Mouse (Mus musculus) midbrain, embryonic 16.5 days (tissue): ENCODE measurements around the gene Cntln. TPM values are rescaled to one million over a fixed set of nuclear protein-coding genes. Genes with fewer than 3 reads are reported as not detected.

Experiments
- ATAC-seq: fragments of 200-750 bp; cut with Nextera tagmentation; 2 replicates; pipeline ENCODE4 v1.8.0; 2017; ENCODE audit warnings: moderate TSS enrichment
- H3K27ac ChIP-seq: fragments of 300-500 bp; sonication (generic); 2 replicates; pipeline ENCODE4 v1.5.1; 2014; ENCODE audit warnings: mild to moderate bottlenecking, low read length, mixed read lengths
- H3K27me3 ChIP-seq: fragments of 300-500 bp; sonication (generic); 2 replicates; pipeline ENCODE4 v1.6.1; 2014; ENCODE audit warnings: low read depth, low read length, mixed read lengths; ENCODE audit not compliant: control insufficient read depth, insufficient read depth
- H3K36me3 ChIP-seq: fragments of 300-500 bp; sonication (generic); 2 replicates; pipeline ENCODE4 v1.6.1; 2014; ENCODE audit warnings: mild to moderate bottlenecking, low read length, moderate library complexity, mixed read lengths; ENCODE audit not compliant: control insufficient read depth, insufficient read depth
- H3K4me1 ChIP-seq: fragments of 300-500 bp; sonication (generic); 2 replicates; pipeline ENCODE4 v1.6.1; 2014; ENCODE audit warnings: mild to moderate bottlenecking, low read length, mixed read lengths; ENCODE audit not compliant: control insufficient read depth, insufficient read depth
- H3K4me2 ChIP-seq: fragments of 300-500 bp; sonication (generic); 2 replicates; pipeline ENCODE4 v1.6.1; 2014; ENCODE audit warnings: mild to moderate bottlenecking, low read length, mixed read lengths
- H3K4me3 ChIP-seq: fragments of 300-500 bp; sonication (generic); 2 replicates; pipeline ENCODE4 v1.5.1; 2014; ENCODE audit warnings: low read depth, mild to moderate bottlenecking, low read length, moderate library complexity, mixed read lengths
- H3K9ac ChIP-seq: fragments of 300-500 bp; sonication (generic); 2 replicates; pipeline ENCODE4 v1.6.1; 2014; ENCODE audit warnings: low read depth, low read length, mixed read lengths
- H3K9me3 ChIP-seq: fragments of 300-500 bp; sonication (generic); replicated peaks from 2 replicates; pipeline ENCODE4 v1.6.1; 2014; ENCODE audit warnings: mild to moderate bottlenecking, low read length, mixed read lengths; ENCODE audit not compliant: control insufficient read depth, poor library complexity, severe bottlenecking
- WGBS: fragments of 180-500 bp; shearing (Covaris S2); extraction: QIAGEN DNeasy Blood & Tissue Kit; methylation state at CpG from one replicate; pipeline ENCODE4 v1.1.7; 2014; 5-methylcytosine and 5-hydroxymethylcytosine counted together
- polyA plus RNA-seq: library from polyadenylated mRNA; unstranded; fragments of >200 nt; fragmentation: Nextera tagmentation; extraction: Ambion mirVana; gene quantifications from 2 replicates; pipeline ENCODE4 v1.2.1, GENCODE M21; 2015

The Cntln gene
- polyA plus RNA-seq, 1 experiment from 2014 or later = 4.6 TPM

DNA sequence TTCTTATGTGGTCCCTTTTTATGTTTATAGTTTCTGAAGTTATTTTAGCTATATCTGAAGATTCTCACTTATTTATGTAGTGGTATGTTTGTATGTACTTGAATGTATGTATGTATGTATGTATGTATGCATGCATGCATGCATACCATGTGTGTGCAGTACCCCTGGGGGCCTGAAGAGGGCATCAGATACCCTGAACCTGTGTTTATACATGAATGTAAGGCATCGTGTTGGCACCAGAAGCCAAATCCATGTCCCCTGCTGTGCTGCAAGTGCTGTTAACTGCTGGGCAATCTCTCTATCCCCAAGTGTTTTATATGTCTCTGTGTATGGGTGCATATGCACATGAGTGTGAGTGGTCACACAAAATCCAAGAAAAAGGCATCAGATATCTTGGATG lies 34.3 kb downstream of the Cntln start:
- Histone ChIP-seq H3K4me2 (no peak overlapping the region), H3K36me3 (no peaks in the 10 kb centered on the region), H3K27ac (no peak overlapping the region), H3K4me3 (no peak overlapping the region), H3K4me1 (no peaks in the 10 kb centered on the region), H3K9me3 (no peaks in the 10 kb centered on the region), H3K9ac (no peak overlapping the region), H3K27me3 (no peaks in the 10 kb centered on the region)
- no peak for ATAC-seq
- WGBS = 85% methylated on average over 1 of the region's 1 CpGs

DNA sequence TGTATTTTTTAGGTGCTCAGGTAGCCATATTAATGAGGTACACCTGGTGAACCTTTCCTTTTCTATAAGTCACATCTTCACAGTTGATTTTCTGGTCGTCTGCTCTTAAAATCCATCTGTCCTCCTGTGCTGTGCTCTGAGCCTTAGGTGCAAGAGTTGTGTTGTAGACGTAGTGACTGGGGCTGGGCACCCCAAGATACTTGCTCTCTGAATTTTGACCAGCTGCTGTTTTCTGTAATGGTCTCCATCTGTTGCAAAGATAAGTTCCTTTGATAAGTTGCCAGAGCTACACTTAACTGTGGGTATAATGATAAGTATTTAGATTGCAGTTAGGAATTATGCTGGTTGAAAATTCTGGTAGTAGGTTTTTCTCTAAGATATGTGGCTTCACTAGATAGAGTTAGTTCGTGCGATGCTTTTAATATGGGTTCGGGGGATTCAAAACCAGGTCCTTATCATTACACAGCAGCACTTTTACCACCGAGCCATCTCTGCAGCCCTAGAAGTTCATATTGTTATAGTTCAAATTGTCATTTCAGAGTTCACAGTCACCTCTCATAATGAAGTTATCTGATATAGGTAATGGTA lies 50.3 kb downstream of the Cntln start:
- 95% methylated on average over 6 of the region's 6 CpGs for WGBS
- H3K9ac ChIP-seq = no peak overlapping the region

DNA sequence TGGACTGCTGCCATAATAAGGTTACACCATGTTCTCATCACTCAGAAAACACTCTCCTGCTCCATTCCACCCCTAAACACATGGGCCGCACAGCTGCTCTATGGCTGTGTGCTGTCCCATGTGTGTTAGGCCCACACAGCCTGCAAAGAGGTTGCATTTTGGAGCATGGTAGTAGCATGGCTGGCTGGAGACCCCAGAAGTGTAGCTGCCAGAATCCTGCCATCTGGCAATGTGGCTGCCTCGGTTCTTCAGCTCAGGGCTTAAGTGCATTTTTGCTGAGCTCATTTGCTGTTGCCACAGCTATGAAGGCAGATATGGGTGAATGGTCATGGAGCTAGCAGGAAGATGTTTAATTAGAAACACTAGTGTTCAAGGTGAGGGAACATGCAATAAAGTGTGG lies 58.0 kb downstream of the Cntln start:
- 55% methylated on average over 2 of the region's 2 CpGs for WGBS
- no peak overlapping the region for H3K4me3 ChIP-seq
- H3K27ac ChIP-seq = no peak overlapping the region
- no peak overlapping the region for H3K4me2 ChIP-seq
- no peaks in the 10 kb centered on the region for H3K36me3 ChIP-seq
- peaks cover 3% of the 10 kb centered on the region; the same call in 1 of the 2 replicates for H3K4me1 ChIP-seq
- no peak; the same call in 1 of the 2 replicates for ATAC-seq
- no peak overlapping the region for H3K9ac ChIP-seq
- no peaks in the 10 kb centered on the region for H3K9me3 ChIP-seq
- no peaks in the 10 kb centered on the region for H3K27me3 ChIP-seq

More for the DNA sequence above, 50.3 kb downstream of the Cntln start:
- Histone ChIP-seq H3K4me2 (no peak overlapping the region), H3K4me3 (no peak overlapping the region), H3K27ac (no peak overlapping the region), H3K9me3 (peaks cover 5% of the 10 kb centered on the region; the same call in 1 of the 2 replicates), H3K4me1 (no peaks in the 10 kb centered on the region), H3K27me3 (no peaks in the 10 kb centered on the region), H3K36me3 (no peaks in the 10 kb centered on the region)
- no peak for ATAC-seq

DNA sequence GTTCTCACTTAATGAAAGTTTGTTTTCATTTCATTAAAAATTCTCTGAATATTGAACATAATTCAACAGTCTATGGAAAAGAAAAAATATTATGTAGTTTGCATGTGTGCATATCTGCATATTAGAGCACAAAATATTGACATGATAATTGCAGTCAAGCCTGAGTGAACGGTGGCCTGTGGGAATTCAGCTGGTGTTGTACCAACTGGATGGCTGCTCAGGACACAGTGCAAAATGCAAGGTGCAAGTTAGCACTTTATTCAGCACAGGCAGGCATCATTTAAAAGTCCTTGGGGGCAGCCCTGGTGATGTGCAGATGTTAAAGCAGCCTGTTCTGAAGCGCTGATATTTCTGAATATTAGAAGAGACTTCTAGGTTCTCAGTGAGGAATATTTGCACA lies 58.5 kb downstream of the Cntln start:
- WGBS = 46% methylated on average over 2 of the region's 2 CpGs
- Histone ChIP-seq H3K9me3 (no peaks in the 10 kb centered on the region), H3K9ac (no peak overlapping the region), H3K4me3 (no peak overlapping the region), H3K4me2 (no peak overlapping the region), H3K27me3 (no peaks in the 10 kb centered on the region), H3K4me1 (peaks cover 3% of the 10 kb centered on the region; the same call in 1 of the 2 replicates), H3K27ac (no peak overlapping the region), H3K36me3 (no peaks in the 10 kb centered on the region)
- no peak for ATAC-seq

DNA sequence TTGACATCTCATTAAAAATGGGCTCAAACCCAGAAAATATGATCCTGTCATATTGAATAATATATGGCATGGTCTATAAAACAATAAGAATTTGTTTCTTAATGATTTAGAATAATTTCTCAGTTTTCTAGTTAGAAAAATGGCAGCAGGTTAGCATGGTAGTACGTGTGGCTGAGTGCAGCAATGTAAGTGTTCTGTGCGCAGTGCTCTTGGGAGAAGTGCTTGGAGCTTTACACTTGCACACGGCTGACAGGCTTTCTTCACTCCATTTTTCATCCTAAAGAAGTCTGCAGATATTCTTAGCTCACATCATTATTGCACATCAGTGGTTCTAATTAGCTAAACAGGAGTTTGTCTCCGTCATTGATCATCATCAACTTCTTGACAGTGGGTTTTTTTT lies 60.0 kb downstream of the Cntln start:
- no peak for ATAC-seq
- Histone ChIP-seq H3K9ac (no peak overlapping the region), H3K27ac (no peak overlapping the region), H3K4me1 (peaks cover 3% of the 10 kb centered on the region; the same call in 1 of the 2 replicates), H3K4me3 (no peak overlapping the region), H3K4me2 (no peak overlapping the region), H3K36me3 (no peaks in the 10 kb centered on the region), H3K27me3 (no peaks in the 10 kb centered on the region), H3K9me3 (no peaks in the 10 kb centered on the region)
- WGBS = 76% methylated on average over 4 of the region's 4 CpGs

DNA sequence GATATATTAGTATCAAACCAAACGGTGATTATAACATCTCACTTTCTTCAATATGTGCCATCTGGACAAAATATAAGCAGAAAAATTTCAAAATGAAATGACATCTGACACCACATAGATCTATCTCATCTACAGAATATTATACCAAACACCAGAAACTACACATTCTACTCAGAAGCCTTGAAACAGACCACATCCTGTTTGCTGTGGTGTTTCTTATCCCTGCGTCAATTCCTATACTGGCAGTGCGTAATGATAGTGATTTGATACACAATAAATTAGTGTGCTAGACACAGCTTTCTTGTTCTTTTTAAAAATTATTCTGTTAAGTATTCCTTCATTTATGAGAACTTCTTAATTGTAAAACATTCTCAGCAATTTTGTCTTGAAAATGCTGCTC lies 62.3 kb downstream of the Cntln start:
- H3K9ac ChIP-seq = no peak overlapping the region
- 96% methylated on average over 3 of the region's 3 CpGs for WGBS

DNA sequence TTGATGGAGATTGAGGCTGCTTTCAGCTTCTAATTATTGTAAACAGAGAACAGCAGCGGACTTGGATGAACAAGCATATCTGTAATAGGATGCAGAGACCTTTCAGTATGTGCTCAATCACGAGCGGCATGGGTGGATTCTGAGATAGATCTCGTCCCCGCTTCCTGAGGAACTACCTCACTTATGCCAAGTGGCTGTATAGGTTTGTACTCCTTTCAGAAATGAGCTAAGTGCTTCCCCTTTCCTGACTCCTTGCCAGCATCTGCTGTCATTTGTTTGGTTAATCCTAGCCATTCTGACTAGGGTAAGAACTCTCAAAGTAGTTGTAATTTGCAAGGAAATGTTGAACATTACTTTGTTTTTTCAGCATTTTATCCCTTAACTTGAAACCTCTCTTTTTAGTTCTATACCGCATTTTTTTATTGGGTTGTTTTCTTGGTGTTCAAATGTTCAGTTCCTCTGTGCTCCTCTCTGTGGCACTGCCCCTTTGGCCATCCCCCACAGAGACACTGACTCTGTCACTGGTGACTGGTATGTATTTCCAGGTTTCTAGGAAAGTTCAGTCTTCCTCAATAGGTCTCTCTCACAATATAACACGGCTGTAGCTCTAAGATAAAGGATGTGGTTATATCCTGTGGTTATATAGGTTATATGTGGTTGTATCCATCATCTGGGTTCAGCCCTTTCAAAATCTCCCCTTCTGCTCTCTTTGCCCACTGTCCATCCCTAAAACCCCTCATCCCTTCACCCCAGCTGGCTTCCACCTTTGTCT lies 93.0 kb downstream of the Cntln start:
- Histone ChIP-seq H3K4me2 (no peak overlapping the region), H3K9ac (no peak overlapping the region), H3K4me3 (no peak overlapping the region), H3K27me3 (no peaks in the 10 kb centered on the region), H3K9me3 (no peaks in the 10 kb centered on the region), H3K27ac (no peak overlapping the region), H3K36me3 (no peaks in the 10 kb centered on the region), H3K4me1 (no peaks in the 10 kb centered on the region)
- WGBS = 83% methylated on average over 7 of the region's 7 CpGs
- ATAC-seq = no peak

More for the DNA sequence above, 62.3 kb downstream of the Cntln start:
- Histone ChIP-seq H3K4me1 (peaks cover 3% of the 10 kb centered on the region; the same call in 1 of the 2 replicates), H3K36me3 (no peaks in the 10 kb centered on the region), H3K27ac (no peak overlapping the region), H3K4me3 (no peak overlapping the region), H3K27me3 (no peaks in the 10 kb centered on the region), H3K4me2 (no peak overlapping the region), H3K9me3 (no peaks in the 10 kb centered on the region)
- no peak for ATAC-seq

DNA sequence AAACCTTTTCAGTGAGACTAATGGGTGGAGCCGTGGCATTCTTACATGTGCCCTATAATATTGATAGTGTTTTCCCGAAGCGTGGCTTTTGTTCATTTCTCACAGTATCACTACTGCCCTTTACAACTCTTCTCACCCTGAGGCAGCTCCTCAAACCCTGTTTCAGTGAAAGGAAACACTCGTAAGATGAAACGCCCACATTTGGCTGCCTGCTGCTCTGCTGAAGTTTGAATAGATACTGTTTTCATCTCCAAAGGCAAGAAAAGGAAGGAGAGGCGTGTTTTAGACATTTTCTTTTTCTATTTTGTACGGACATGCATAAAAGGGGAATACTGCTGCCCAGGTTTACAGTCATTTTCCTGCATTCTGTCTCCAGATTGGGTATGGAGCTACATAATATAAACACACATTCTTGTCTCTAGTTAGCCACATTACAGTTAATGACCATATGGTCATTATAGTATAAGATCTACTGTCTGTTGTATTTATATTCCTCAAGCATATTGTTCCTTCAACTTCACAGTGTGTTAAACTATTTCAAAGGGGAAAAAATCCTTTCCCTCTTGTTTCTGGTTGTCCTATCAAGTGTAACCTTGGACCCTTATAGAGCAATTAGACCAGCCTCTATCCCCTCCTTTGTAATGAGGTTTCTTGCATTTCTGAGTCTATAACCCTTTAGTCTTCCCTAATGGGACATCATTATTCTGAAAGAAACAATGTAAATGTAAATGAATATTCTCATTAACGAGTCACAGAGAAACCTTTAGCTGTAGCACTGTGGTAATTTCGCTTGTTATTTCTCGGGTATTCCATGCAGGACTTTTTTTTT lies 111.6 kb downstream of the Cntln start:
- H3K4me2 ChIP-seq = no peak overlapping the region
- WGBS = 56% methylated on average over 10 of the region's 10 CpGs
- H3K4me1 ChIP-seq = no peaks in the 10 kb centered on the region
- no peak overlapping the region for H3K4me3 ChIP-seq
- ATAC-seq = no peak
- no peak overlapping the region for H3K9ac ChIP-seq
- H3K9me3 ChIP-seq = no peaks in the 10 kb centered on the region
- H3K36me3 ChIP-seq = no peaks in the 10 kb centered on the region
- no peaks in the 10 kb centered on the region for H3K27me3 ChIP-seq
- no peak overlapping the region for H3K27ac ChIP-seq

DNA sequence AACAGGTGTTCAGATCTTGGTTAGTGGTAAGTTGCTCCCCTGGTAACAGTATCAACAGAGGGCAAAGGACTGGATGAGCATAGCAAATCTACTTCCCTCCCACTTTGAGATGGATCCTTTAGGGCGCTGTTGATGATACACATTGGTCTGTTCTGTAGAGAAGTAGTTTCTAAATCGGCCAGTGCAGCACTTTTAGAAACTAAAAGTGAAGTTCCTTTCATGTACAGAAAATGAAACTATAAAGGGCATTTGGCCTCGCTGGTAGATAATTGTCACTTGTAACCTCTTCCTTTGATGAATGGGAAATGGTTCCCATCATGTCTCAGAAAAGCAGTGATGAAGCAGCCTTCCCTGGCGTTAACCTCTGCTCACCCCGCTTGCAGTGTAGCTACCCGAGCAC lies 121.5 kb downstream of the Cntln start:
- Histone ChIP-seq H3K9me3 (no peaks in the 10 kb centered on the region), H3K27me3 (no peaks in the 10 kb centered on the region), H3K4me1 (no peaks in the 10 kb centered on the region), H3K4me2 (no peak overlapping the region), H3K9ac (no peak overlapping the region), H3K4me3 (no peak overlapping the region), H3K27ac (no peak overlapping the region), H3K36me3 (no peaks in the 10 kb centered on the region)
- WGBS = 76% methylated on average over 6 of the region's 6 CpGs
- no peak for ATAC-seq
